Comparison of ENCODE assay signal across 25 mouse cellular contexts in genomic region chr8:46483247-46483646, GRCm38 (mm10). TPM values are rescaled to one million over a fixed set of nuclear protein-coding genes. Genes with fewer than 3 reads are reported as not detected.
DNase-seq lines count a peak whose midpoint lies in the region; ATAC-seq and TF ChIP-seq lines count a peak whose summit lies in the region.
"Had no signal": no experiment of that assay in that cellular context is flagged by ENCODE, and none has a peak within 500 bp of the region (broad histone marks: within the 10 kb centered on the region; RNA-seq: fewer than 3 reads in every experiment).

No protein-coding gene starts in this region.

- no peak overlapping the region for H3K4me2 ChIP-seq in liver, embryonic 12.5 days
- no peak overlapping the region for H3K4me2 ChIP-seq in liver, embryonic 11.5 days
- H3K4me2 ChIP-seq in liver, embryonic 16.5 days (ENCODE audit: low read depth, low read length): no peak overlapping the region
- H3K4me2 ChIP-seq in stomach, postnatal 0 days (replicated peaks; ENCODE audit: low read depth): no peak overlapping the region
- H3K4me2 ChIP-seq in forebrain, postnatal 0 days (ENCODE audit: low read depth): no peak overlapping the region
- H3K4me2 ChIP-seq: embryonic facial prominence, embryonic 15.5 days; forebrain, embryonic 12.5 days; heart, embryonic 13.5 days; midbrain, embryonic 12.5 days; neural tube, embryonic 13.5 days had no signal

- no peak for DNase-seq in gastrocnemius, adult 2 months
- no peak for DNase-seq in gastrocnemius, postnatal 36 days
- no peak for DNase-seq in liver, embryonic 11.5 days (ENCODE audit: low spot score)
- DNase-seq in stomach, postnatal 0 days (ENCODE audit: low spot score): peak; percentile 39
- DNase-seq in retina, embryonic 14.5 days (ENCODE audit: low spot score): no peak
- no peak for DNase-seq in forebrain, postnatal 0 days
- DNase-seq: cerebellum, postnatal 14 days; heart, postnatal 14 days; layer of hippocampus, postnatal 36 days; lung, postnatal 36 days; thymus, adult 2 months; thymus, postnatal 36 days had no signal

- H3K4me1 ChIP-seq in liver, embryonic 12.5 days: peaks cover 64% of the 10 kb centered on the region
- peaks cover 41% of the 10 kb centered on the region for H3K4me1 ChIP-seq in liver, embryonic 11.5 days (replicated peaks; ENCODE audit: control insufficient read depth, insufficient read depth, low read length)
- H3K4me1 ChIP-seq in liver, embryonic 16.5 days (ENCODE audit: control insufficient read depth, low read depth, low read length): peaks cover 44% of the 10 kb centered on the region
- H3K4me1 ChIP-seq in stomach, postnatal 0 days (replicated peaks; ENCODE audit: control insufficient read depth, insufficient read depth): no peaks in the 10 kb centered on the region; the same call in 1 of the 2 replicates
- no peaks in the 10 kb centered on the region for H3K4me1 ChIP-seq in forebrain, postnatal 0 days (ENCODE audit: insufficient read depth)

- no peaks in the 10 kb centered on the region for H3K27me3 ChIP-seq in liver, embryonic 12.5 days (replicated peaks)
- H3K27me3 ChIP-seq in liver, embryonic 11.5 days (replicated peaks; ENCODE audit: control insufficient read depth, insufficient read depth, low read length): no peaks in the 10 kb centered on the region
- H3K27me3 ChIP-seq in liver, embryonic 16.5 days (ENCODE audit: control insufficient read depth, insufficient read depth, low read depth, low read length): no peaks in the 10 kb centered on the region
- no peaks in the 10 kb centered on the region for H3K27me3 ChIP-seq in stomach, postnatal 0 days (ENCODE audit: control insufficient read depth, insufficient read depth, low read length)
- no peaks in the 10 kb centered on the region for H3K27me3 ChIP-seq in forebrain, postnatal 0 days (ENCODE audit: insufficient read depth, low read length)
- H3K27me3 ChIP-seq: embryonic facial prominence, embryonic 15.5 days; forebrain, embryonic 12.5 days; heart, embryonic 13.5 days; neural tube, embryonic 13.5 days; Patski had no signal

- no peak for TF ChIP-seq EP300 in stomach, postnatal 0 days (optimal IDR thresholded peaks at IDR 0.05)

- no peak overlapping the region for H3K9ac ChIP-seq in liver, embryonic 12.5 days
- no peak overlapping the region for H3K9ac ChIP-seq in liver, embryonic 11.5 days (ENCODE audit: low read depth, low read length)
- no peak overlapping the region for H3K9ac ChIP-seq in liver, embryonic 16.5 days (ENCODE audit: low read depth, low read length)
- no peak overlapping the region for H3K9ac ChIP-seq in stomach, postnatal 0 days (ENCODE audit: low read length)
- H3K9ac ChIP-seq in forebrain, postnatal 0 days: no peak overlapping the region
- H3K9ac ChIP-seq: embryonic facial prominence, embryonic 15.5 days; forebrain, embryonic 12.5 days; heart, embryonic 13.5 days; liver, embryonic 14.5 days; midbrain, embryonic 12.5 days; neural tube, embryonic 13.5 days had no signal

- intact Hi-C loops in gastrocnemius, adult 2 months (cut with DNase I): no loop called here
- intact Hi-C loops in gastrocnemius, postnatal 36 days (cut with DNase I): no loop called here

- 55% methylated on average over 4 of the region's 4 CpGs for WGBS in liver, embryonic 12.5 days (ENCODE audit: insufficient replicate concordance)
- WGBS in liver, embryonic 11.5 days: 71% methylated on average over 4 of the region's 4 CpGs
- WGBS in liver, embryonic 16.5 days (ENCODE audit: insufficient replicate concordance): 61% methylated on average over 4 of the region's 4 CpGs
- 36% methylated on average over 4 of the region's 4 CpGs for WGBS in stomach, postnatal 0 days
- 81% methylated on average over 4 of the region's 4 CpGs for WGBS in forebrain, postnatal 0 days

- H3K27ac ChIP-seq in gastrocnemius, adult 2 months: peak overlapping the region; percentile 87
- H3K27ac ChIP-seq in liver, embryonic 12.5 days: peak overlapping the region; percentile 58; the same call in 1 of the 2 replicates
- H3K27ac ChIP-seq in liver, embryonic 11.5 days (ENCODE audit: low read depth, low read length): no peak overlapping the region; the same call in 1 of the 2 replicates
- peak overlapping the region; percentile 47 for H3K27ac ChIP-seq in liver, embryonic 16.5 days (ENCODE audit: low read length)
- H3K27ac ChIP-seq in stomach, postnatal 0 days (replicated peaks): peak overlapping the region; percentile 49; the same call in 1 of the 2 replicates
- H3K27ac ChIP-seq in forebrain, postnatal 0 days (ENCODE audit: low read depth, low read length): no peak overlapping the region
- H3K27ac ChIP-seq: embryonic facial prominence, embryonic 10.5 days; embryonic facial prominence, embryonic 15.5 days; forebrain, embryonic 12.5 days; heart, embryonic 13.5 days; hindbrain, embryonic 10.5 days; liver, embryonic 14.5 days; midbrain, embryonic 12.5 days; neural tube, embryonic 13.5 days had no signal

- no peak for ATAC-seq in liver, embryonic 12.5 days
- no peak for ATAC-seq in liver, embryonic 11.5 days (replicated peaks; ENCODE audit: low FRiP score)
- no peak for ATAC-seq in liver, embryonic 16.5 days (ENCODE audit: low read depth)
- peak; percentile 84 for ATAC-seq in stomach, postnatal 0 days (ENCODE audit: low FRiP score, low TSS enrichment)
- ATAC-seq in forebrain, postnatal 0 days: no peak
- ATAC-seq: hindbrain, embryonic 16.5 days; Patski had no signal

- H3K36me3 ChIP-seq in liver, embryonic 12.5 days: peaks cover 13% of the 10 kb centered on the region; the same call in 1 of the 2 replicates
- H3K36me3 ChIP-seq in liver, embryonic 11.5 days (ENCODE audit: control insufficient read depth, insufficient read depth, low read length): no peaks in the 10 kb centered on the region
- H3K36me3 ChIP-seq in liver, embryonic 16.5 days (ENCODE audit: control insufficient read depth, insufficient read depth): no peaks in the 10 kb centered on the region; the same call in 1 of the 2 replicates
- H3K36me3 ChIP-seq in stomach, postnatal 0 days (ENCODE audit: control insufficient read depth, insufficient read depth, low read length): no peaks in the 10 kb centered on the region
- no peaks in the 10 kb centered on the region for H3K36me3 ChIP-seq in forebrain, postnatal 0 days (ENCODE audit: insufficient read depth)
- H3K36me3 ChIP-seq: embryonic facial prominence, embryonic 10.5 days; embryonic facial prominence, embryonic 15.5 days; forebrain, embryonic 12.5 days; heart, embryonic 13.5 days; hindbrain, embryonic 10.5 days; midbrain, embryonic 12.5 days; neural tube, embryonic 13.5 days had no signal

- no peaks in the 10 kb centered on the region for H3K9me3 ChIP-seq in liver, embryonic 12.5 days (replicated peaks)
- H3K9me3 ChIP-seq in liver, embryonic 11.5 days (ENCODE audit: control insufficient read depth, low read length): no peaks in the 10 kb centered on the region
- no peaks in the 10 kb centered on the region for H3K9me3 ChIP-seq in liver, embryonic 16.5 days (replicated peaks; ENCODE audit: control insufficient read depth, low read length)
- no peaks in the 10 kb centered on the region for H3K9me3 ChIP-seq in stomach, postnatal 0 days (ENCODE audit: control insufficient read depth, low read length)
- no peaks in the 10 kb centered on the region for H3K9me3 ChIP-seq in forebrain, postnatal 0 days (ENCODE audit: low read length)
- H3K9me3 ChIP-seq: embryonic facial prominence, embryonic 10.5 days; embryonic facial prominence, embryonic 15.5 days; forebrain, embryonic 12.5 days; heart, embryonic 13.5 days; hindbrain, embryonic 10.5 days; midbrain, embryonic 12.5 days; neural tube, embryonic 13.5 days had no signal

- H3K4me3 ChIP-seq in gastrocnemius, adult 2 months: no peak overlapping the region
- no peak overlapping the region for H3K4me3 ChIP-seq in liver, embryonic 12.5 days
- no peak overlapping the region for H3K4me3 ChIP-seq in liver, embryonic 11.5 days (ENCODE audit: low read depth, low read length)
- no peak overlapping the region for H3K4me3 ChIP-seq in liver, embryonic 16.5 days (ENCODE audit: low read depth, low read length)
- H3K4me3 ChIP-seq in stomach, postnatal 0 days (ENCODE audit: low read depth, low read length): no peak overlapping the region
- no peak overlapping the region for H3K4me3 ChIP-seq in forebrain, postnatal 0 days (ENCODE audit: low read depth, low read length)
- H3K4me3 ChIP-seq: embryonic facial prominence, embryonic 10.5 days; embryonic facial prominence, embryonic 15.5 days; forebrain, embryonic 12.5 days; heart, adult 2 months; heart, embryonic 13.5 days; hindbrain, embryonic 10.5 days; midbrain, embryonic 12.5 days; neural tube, embryonic 13.5 days had no signal

- no peak for TF ChIP-seq CTCF in gastrocnemius, adult 2 months (IDR thresholded peaks at IDR 0.05)
- TF ChIP-seq CTCF in stomach, postnatal 0 days (IDR thresholded peaks at IDR 0.05; ENCODE audit: low read depth): no peak
- TF ChIP-seq CTCF in forebrain, postnatal 0 days (IDR thresholded peaks at IDR 0.05; ENCODE audit: low read depth): no peak

RNA-seq across cellular contexts. Expression of gene Acsl1, which starts 12.4 kb away (rescaled TPM):
- 100 to 1,000 TPM; 224 to 367 TPM for total RNA-seq in gastrocnemius, adult 2 months (2021)
- total RNA-seq in gastrocnemius, postnatal 36 days (2021): 100 to 1,000 TPM; 260 to 328 TPM
- polyA plus RNA-seq in liver, embryonic 12.5 days (2016; fragmentation: Nextera tagmentation; extraction: Ambion mirVana): 42.5 and 44.1 TPM in 2 replicates
- 47.3 and 50.7 TPM in 2 replicates for polyA plus RNA-seq in liver, embryonic 11.5 days (2014; fragmentation: Nextera tagmentation; extraction: Ambion mirVana)
- 139 and 168 TPM in 2 replicates for polyA plus RNA-seq in liver, embryonic 16.5 days (2015; fragmentation: Nextera tagmentation; extraction: Ambion mirVana)
- polyA plus RNA-seq in stomach, postnatal 0 days (2015; fragmentation: Nextera tagmentation; extraction: Ambion mirVana): 47.4 and 47.5 TPM in 2 replicates
- 35.5 and 44.2 TPM in 2 replicates for total RNA-seq in forebrain, postnatal 0 days (2014; rRNA removed)
- polyA plus RNA-seq in forebrain, postnatal 0 days (2015; fragmentation: Nextera tagmentation; extraction: Ambion mirVana): 20.4 and 26.2 TPM in 2 replicates

Comparison
In these comparisons a context has a peak if more than half of its experiments do, and no peak if none do; other contexts are left out.
1. H3K27ac ChIP-seq: peak in gastrocnemius, adult 2 months (single experiment), liver, embryonic 12.5 days (single experiment), liver, embryonic 16.5 days (single experiment) and stomach, postnatal 0 days (single experiment); none in liver, embryonic 11.5 days (single experiment) and forebrain, postnatal 0 days (single experiment).